Mouse (Mus musculus): ENCODE data around the gene Praf2.
A peak's percentile ranks its signal among the peaks of the same experiment; 100 is the strongest.

Praf2 gene

GRCm38 (mm10) chrX:7725841-7726240 lies 2.4 kb upstream of the Praf2 start:
- TF ChIP-seq GATA4 (IDR thresholded peaks at IDR 0.05; ENCODE audit: insufficient replicate concordance, low read length), result no peak

- no peak for TF ChIP-seq GATA4 (IDR thresholded peaks at IDR 0.05; ENCODE audit: insufficient replicate concordance, low read length)
Observed at GRCm38 (mm10) chrX:7727176-7727575, 1.1 kb upstream of the Praf2 start.

- no peak for TF ChIP-seq GATA4 (IDR thresholded peaks at IDR 0.05; ENCODE audit: insufficient replicate concordance, low read length)
Observed at GRCm38 (mm10) chrX:7728922-7729265, 655 bp downstream of the Praf2 start.

- TF ChIP-seq GATA4 (IDR thresholded peaks at IDR 0.05; ENCODE audit: insufficient replicate concordance, low read length), result no peak
Observed at GRCm38 (mm10) chrX:7733571-7734156, 5.4 kb downstream of the Praf2 start.

- TF ChIP-seq GATA4 (IDR thresholded peaks at IDR 0.05; ENCODE audit: insufficient replicate concordance, low read length), result no peak
Observed at GRCm38 (mm10) chrX:7739336-7740081, 11.3 kb downstream of the Praf2 start.

GRCm38 (mm10) chrX:7740082-7740819 lies 12.0 kb downstream of the Praf2 start:
- no peak for TF ChIP-seq GATA4 (IDR thresholded peaks at IDR 0.05; ENCODE audit: insufficient replicate concordance, low read length)

- no peak for TF ChIP-seq GATA4 (IDR thresholded peaks at IDR 0.05; ENCODE audit: insufficient replicate concordance, low read length)
Observed at GRCm38 (mm10) chrX:7741103-7741502, 12.9 kb downstream of the Praf2 start.

GRCm38 (mm10) chrX:7743470-7743869 lies 15.2 kb downstream of the Praf2 start:
- no peak for TF ChIP-seq GATA4 (IDR thresholded peaks at IDR 0.05; ENCODE audit: insufficient replicate concordance, low read length)

GRCm38 (mm10) chrX:7744940-7745339 lies 16.7 kb downstream of the Praf2 start:
- no peak for TF ChIP-seq GATA4 (IDR thresholded peaks at IDR 0.05; ENCODE audit: insufficient replicate concordance, low read length)

- no peak for TF ChIP-seq GATA4 (IDR thresholded peaks at IDR 0.05; ENCODE audit: insufficient replicate concordance, low read length)
Observed at GRCm38 (mm10) chrX:7745429-7745828, 17.2 kb downstream of the Praf2 start.

GRCm38 (mm10) chrX:7750432-7751116 lies 22.3 kb downstream of the Praf2 start, which contains the start of gene Ccdc120:
Gene Ccdc120, minus strand, starts transcription at chrX:7750905.
- no peak for TF ChIP-seq GATA4 (IDR thresholded peaks at IDR 0.05; ENCODE audit: insufficient replicate concordance, low read length)

- TF ChIP-seq GATA4 (IDR thresholded peaks at IDR 0.05; ENCODE audit: insufficient replicate concordance, low read length), result peak; percentile 40; the same call in 1 of the 2 replicates
Observed at GRCm38 (mm10) chrX:7762137-7762920, 34.1 kb downstream of the Praf2 start, which contains the start of gene Tfe3. Gene Tfe3, plus strand, starts transcription at chrX:7762560.

GRCm38 (mm10) chrX:7762921-7763197 lies 34.6 kb downstream of the Praf2 start:
- TF ChIP-seq GATA4 (IDR thresholded peaks at IDR 0.05; ENCODE audit: insufficient replicate concordance, low read length), result no peak

GRCm38 (mm10) chrX:7763631-7764393 lies 35.6 kb downstream of the Praf2 start:
- TF ChIP-seq GATA4 (IDR thresholded peaks at IDR 0.05; ENCODE audit: insufficient replicate concordance, low read length), result no peak
